Mouse (Mus musculus) forebrain, embryonic 12.5 days (tissue): ENCODE measurements around the gene Acad12. TPM values are rescaled to one million over a fixed set of nuclear protein-coding genes. Genes with fewer than 3 reads are reported as not detected.
"Not testable (repeated sequence)": the region's sequence is repeated elsewhere in the genome, so short reads cannot be mapped to it uniquely, and the experiment has no call there.

ENCODE experiments used
- ATAC-seq: fragments of 200-750 bp; cut with Nextera tagmentation; 2 replicates; pipeline ENCODE4 v1.8.0; 2017; ENCODE audit warnings: moderate TSS enrichment; ENCODE audit not compliant: low FRiP score
- H3K27ac ChIP-seq: fragments of 300-500 bp; sonication (generic); 2 replicates; pipeline ENCODE4 v1.5.1; 2016; ENCODE audit warnings: mild to moderate bottlenecking
- H3K27me3 ChIP-seq: fragments of 300-500 bp; sonication (generic); 2 replicates; pipeline ENCODE4 v1.6.1; 2016; ENCODE audit warnings: mild to moderate bottlenecking
- H3K36me3 ChIP-seq: fragments of 300-500 bp; sonication (generic); replicated peaks from 2 replicates; pipeline ENCODE4 v1.6.1; 2016; ENCODE audit warnings: mild to moderate bottlenecking
- H3K4me1 ChIP-seq: fragments of 300-500 bp; sonication (generic); 2 replicates; pipeline ENCODE4 v1.6.1; 2016
- H3K4me2 ChIP-seq: fragments of 300-500 bp; sonication (generic); 2 replicates; pipeline ENCODE4 v1.6.1; 2016; ENCODE audit warnings: mild to moderate bottlenecking, moderate library complexity
- H3K4me3 ChIP-seq: fragments of 300-500 bp; sonication (generic); replicated peaks from 2 replicates; pipeline ENCODE4 v1.5.1; 2016; ENCODE audit warnings: mild to moderate bottlenecking
- H3K9ac ChIP-seq: fragments of 300-500 bp; sonication (generic); 2 replicates; pipeline ENCODE4 v1.6.1; 2016; ENCODE audit warnings: mild to moderate bottlenecking
- H3K9me3 ChIP-seq: fragments of 300-500 bp; sonication (generic); 2 replicates; pipeline ENCODE4 v1.6.1; 2016
- WGBS: fragments of 180-500 bp; shearing (Covaris S2); methylation state at CpG from one replicate; pipeline ENCODE4 v1.1.7; 2016; 5-methylcytosine and 5-hydroxymethylcytosine counted together
- polyA plus RNA-seq: library from polyadenylated mRNA; unstranded; fragments of >200 nt; fragmentation: Nextera tagmentation; extraction: Ambion mirVana; gene quantifications from 2 replicates; pipeline ENCODE4 v1.2.1, GENCODE M21; 2016

The Acad12 gene
- polyA plus RNA-seq, 1 experiment from 2014 or later: 1.3 TPM

- ATAC-seq: no peak
- 86% methylated on average over 7 of the region's 7 CpGs for WGBS
- Histone ChIP-seq H3K36me3 (no peaks in the 10 kb centered on the region), H3K27me3 (no peaks in the 10 kb centered on the region), H3K9me3 (no peaks in the 10 kb centered on the region), H3K9ac (no peak overlapping the region), H3K4me3 (no peak overlapping the region), H3K4me1 (no peaks in the 10 kb centered on the region), H3K27ac (no peak overlapping the region), H3K4me2 (no peak overlapping the region)
Measured at GRCm38 (mm10) chr5:121649134-121649533, 30.4 kb upstream of the Acad12 start.

- no peak overlapping the region for H3K27ac ChIP-seq
- ATAC-seq: no peak
- H3K4me1 ChIP-seq: no peaks in the 10 kb centered on the region
- no peak overlapping the region for H3K4me3 ChIP-seq
- H3K9me3 ChIP-seq: no peaks in the 10 kb centered on the region
- WGBS: 93% methylated on average over 9 of the region's 9 CpGs
- H3K9ac ChIP-seq: no peak overlapping the region
- no peaks in the 10 kb centered on the region for H3K36me3 ChIP-seq
- no peak overlapping the region for H3K4me2 ChIP-seq
- no peaks in the 10 kb centered on the region for H3K27me3 ChIP-seq
Measured at GRCm38 (mm10) chr5:121639601-121640000, 20.9 kb upstream of the Acad12 start.

GRCm38 (mm10) chr5:121637296-121637695, 18.6 kb upstream of the Acad12 start:
- no peak for ATAC-seq
- no peaks in the 10 kb centered on the region for H3K4me1 ChIP-seq
- H3K27ac ChIP-seq: no peak overlapping the region
- no peaks in the 10 kb centered on the region for H3K9me3 ChIP-seq
- no peak overlapping the region for H3K4me3 ChIP-seq
- WGBS: 88% methylated on average over 6 of the region's 6 CpGs
- no peak overlapping the region for H3K9ac ChIP-seq
- H3K4me2 ChIP-seq: no peak overlapping the region
- H3K27me3 ChIP-seq: no peaks in the 10 kb centered on the region
- H3K36me3 ChIP-seq: no peaks in the 10 kb centered on the region

- Histone ChIP-seq H3K27me3 (no peaks in the 10 kb centered on the region), H3K9me3 (no peaks in the 10 kb centered on the region), H3K4me1 (no peaks in the 10 kb centered on the region), H3K27ac (no peak overlapping the region), H3K4me3 (no peak overlapping the region), H3K36me3 (no peaks in the 10 kb centered on the region), H3K4me2 (no peak overlapping the region), H3K9ac (no peak overlapping the region)
- no peak for ATAC-seq
- WGBS: 95% methylated on average over 5 of the region's 5 CpGs
Measured at GRCm38 (mm10) chr5:121634668-121635067, 15.9 kb upstream of the Acad12 start.

GRCm38 (mm10) chr5:121632804-121633203, 14.1 kb upstream of the Acad12 start:
- H3K27ac ChIP-seq: no peak overlapping the region
- no peaks in the 10 kb centered on the region for H3K27me3 ChIP-seq
- no peak overlapping the region for H3K9ac ChIP-seq
- H3K36me3 ChIP-seq: no peaks in the 10 kb centered on the region
- no peak overlapping the region for H3K4me3 ChIP-seq
- H3K9me3 ChIP-seq: no peaks in the 10 kb centered on the region
- no peak for ATAC-seq
- WGBS: 45% methylated on average over 3 of the region's 3 CpGs
- no peak overlapping the region for H3K4me2 ChIP-seq
- no peaks in the 10 kb centered on the region for H3K4me1 ChIP-seq

- not testable (repeated sequence) for H3K4me3 ChIP-seq, ATAC-seq, H3K27ac ChIP-seq, H3K9ac ChIP-seq, H3K4me1 ChIP-seq, H3K9me3 ChIP-seq, H3K27me3 ChIP-seq, H3K4me2 ChIP-seq, H3K36me3 ChIP-seq
- WGBS: 61% methylated on average over 9 of the region's 9 CpGs
Measured at GRCm38 (mm10) chr5:121631106-121631647, 12.4 kb upstream of the Acad12 start.

- H3K9ac ChIP-seq: no peak overlapping the region
- H3K27ac ChIP-seq: no peak overlapping the region
- no peak overlapping the region for H3K4me3 ChIP-seq
- H3K4me2 ChIP-seq: no peak overlapping the region
- no peaks in the 10 kb centered on the region for H3K4me1 ChIP-seq
- no peaks in the 10 kb centered on the region for H3K27me3 ChIP-seq
- no peaks in the 10 kb centered on the region for H3K9me3 ChIP-seq
- 0% methylated on average over 1 of the region's 1 CpGs for WGBS
- ATAC-seq: no peak
- H3K36me3 ChIP-seq: no peaks in the 10 kb centered on the region
Measured at GRCm38 (mm10) chr5:121627871-121628270, 9.1 kb upstream of the Acad12 start.

- H3K27me3 ChIP-seq: no peaks in the 10 kb centered on the region
- H3K9ac ChIP-seq: no peak overlapping the region
- H3K4me3 ChIP-seq: no peak overlapping the region
- peaks cover 11% of the 10 kb centered on the region for H3K4me1 ChIP-seq
- H3K27ac ChIP-seq: no peak overlapping the region
- ATAC-seq: no peak
- no peaks in the 10 kb centered on the region for H3K9me3 ChIP-seq
- 91% methylated on average over 3 of the region's 3 CpGs for WGBS
- no peak overlapping the region for H3K4me2 ChIP-seq
- H3K36me3 ChIP-seq: no peaks in the 10 kb centered on the region
Measured at GRCm38 (mm10) chr5:121623241-121623640, 4.5 kb upstream of the Acad12 start.

- H3K4me1 ChIP-seq: peaks cover 11% of the 10 kb centered on the region
- H3K27me3 ChIP-seq: no peaks in the 10 kb centered on the region
- no peak overlapping the region for H3K4me3 ChIP-seq
- H3K36me3 ChIP-seq: no peaks in the 10 kb centered on the region
- no peak overlapping the region for H3K9ac ChIP-seq
- no peak overlapping the region for H3K4me2 ChIP-seq
- no peak for ATAC-seq
- WGBS: 92% methylated on average over 5 of the region's 5 CpGs
- no peak overlapping the region for H3K27ac ChIP-seq
- no peaks in the 10 kb centered on the region for H3K9me3 ChIP-seq
Measured at GRCm38 (mm10) chr5:121621102-121621501, 2.4 kb upstream of the Acad12 start.

GRCm38 (mm10) chr5:121614921-121615320, 3.8 kb downstream of the Acad12 start:
- H3K36me3 ChIP-seq, H3K4me1 ChIP-seq, H3K27me3 ChIP-seq, H3K4me2 ChIP-seq, H3K4me3 ChIP-seq, ATAC-seq, H3K9me3 ChIP-seq, H3K27ac ChIP-seq, H3K9ac ChIP-seq: not testable (repeated sequence)
- WGBS: 87% methylated on average over 3 of the region's 3 CpGs

- Histone ChIP-seq H3K4me1 (no peaks in the 10 kb centered on the region), H3K27ac (no peak overlapping the region), H3K4me2 (no peak overlapping the region), H3K27me3 (no peaks in the 10 kb centered on the region), H3K9ac (no peak overlapping the region), H3K36me3 (no peaks in the 10 kb centered on the region), H3K9me3 (no peaks in the 10 kb centered on the region), H3K4me3 (no peak overlapping the region)
- 89% methylated on average over 6 of the region's 6 CpGs for WGBS
- ATAC-seq: no peak
Measured at GRCm38 (mm10) chr5:121612036-121612435, 6.7 kb downstream of the Acad12 start.

- not testable (repeated sequence) for H3K36me3 ChIP-seq, H3K4me1 ChIP-seq, H3K27me3 ChIP-seq, ATAC-seq, H3K9me3 ChIP-seq, H3K4me2 ChIP-seq, H3K9ac ChIP-seq, H3K27ac ChIP-seq, H3K4me3 ChIP-seq
- 55% methylated on average over 7 of the region's 8 CpGs for WGBS
Measured at GRCm38 (mm10) chr5:121609556-121610135, 9.1 kb downstream of the Acad12 start.

GRCm38 (mm10) chr5:121606151-121606550, 12.6 kb downstream of the Acad12 start:
- H3K4me2 ChIP-seq: no peak overlapping the region
- H3K27ac ChIP-seq: no peak overlapping the region
- peaks cover 5% of the 10 kb centered on the region; the same call in 1 of the 2 replicates for H3K4me1 ChIP-seq
- H3K9ac ChIP-seq: no peak overlapping the region
- 0% methylated on average over 2 of the region's 2 CpGs for WGBS
- no peaks in the 10 kb centered on the region for H3K27me3 ChIP-seq
- H3K9me3 ChIP-seq: no peaks in the 10 kb centered on the region
- H3K4me3 ChIP-seq: no peak overlapping the region
- no peaks in the 10 kb centered on the region for H3K36me3 ChIP-seq
- no peak for ATAC-seq
